Mouse (Mus musculus) forebrain, embryonic 16.5 days (tissue): Measurements from ENCODE around the gene Hsd17b11. TPM values are rescaled to one million over a fixed set of nuclear protein-coding genes. Genes with fewer than 3 reads are reported as not detected.

ENCODE experiments used
- ATAC-seq: fragments of 200-750 bp; cut with Nextera tagmentation; 2 replicates; pipeline ENCODE4 v1.8.0; 2017; ENCODE audit warnings: mild to moderate bottlenecking, moderate library complexity
- H3K27ac ChIP-seq: fragments of 300-500 bp; sonication (generic); 2 replicates; pipeline ENCODE4 v1.5.1; 2014; ENCODE audit warnings: low read length, control low read depth
- H3K27me3 ChIP-seq: fragments of 300-500 bp; sonication (generic); replicated peaks from 2 replicates; pipeline ENCODE4 v1.6.1; 2014; ENCODE audit warnings: low read length; ENCODE audit not compliant: control insufficient read depth, insufficient read depth
- H3K36me3 ChIP-seq: fragments of 300-500 bp; sonication (generic); 2 replicates; pipeline ENCODE4 v1.6.1; 2014; ENCODE audit not compliant: control insufficient read depth, insufficient read depth
- H3K4me1 ChIP-seq: fragments of 300-500 bp; sonication (generic); replicated peaks from 2 replicates; pipeline ENCODE4 v1.6.1; 2014; ENCODE audit warnings: low read length; ENCODE audit not compliant: control insufficient read depth, insufficient read depth
- H3K4me2 ChIP-seq: fragments of 300-500 bp; sonication (generic); 2 replicates; pipeline ENCODE4 v1.6.1; 2014; ENCODE audit warnings: mild to moderate bottlenecking, low read length, control low read depth
- H3K4me3 ChIP-seq: fragments of 300-500 bp; sonication (generic); replicated peaks from 2 replicates; pipeline ENCODE4 v1.5.1; 2014; ENCODE audit warnings: mild to moderate bottlenecking, low read length, control low read depth
- H3K9ac ChIP-seq: fragments of 300-500 bp; sonication (generic); replicated peaks from 2 replicates; pipeline ENCODE4 v1.6.1; 2014; ENCODE audit warnings: low read depth, low read length, control low read depth
- H3K9me3 ChIP-seq: fragments of 300-500 bp; sonication (generic); 2 replicates; pipeline ENCODE4 v1.6.1; 2016; ENCODE audit warnings: low read length; ENCODE audit not compliant: control insufficient read depth
- WGBS: fragments of 180-500 bp; shearing (Covaris S2); extraction: QIAGEN DNeasy Blood & Tissue Kit; methylation state at CpG from one replicate; pipeline ENCODE4 v1.1.7; 2014; 5-methylcytosine and 5-hydroxymethylcytosine counted together
- polyA plus RNA-seq: library from polyadenylated mRNA; unstranded; fragments of >200 nt; fragmentation: Nextera tagmentation; extraction: Ambion mirVana; gene quantifications from 2 replicates; pipeline ENCODE4 v1.2.1, GENCODE M21; 2015

The Hsd17b11 gene
- polyA plus RNA-seq, 1 experiment from 2014 or later, result 1.8 TPM

GRCm38 (mm10) chr5:104022558-104022957 lies 839 bp upstream of the Hsd17b11 start:
- Histone ChIP-seq H3K27me3 (no peaks in the 10 kb centered on the region; the same call in 1 of the 2 replicates), H3K4me2 (peak overlapping the region; percentile 82), H3K9ac (peak overlapping the region; percentile 65; the same call in 1 of the 2 replicates), H3K27ac (no peak overlapping the region), H3K4me1 (peaks cover 6% of the 10 kb centered on the region), H3K36me3 (no peaks in the 10 kb centered on the region), H3K9me3 (no peaks in the 10 kb centered on the region), H3K4me3 (peak overlapping the region; percentile 62; the same call in 1 of the 2 replicates)
- WGBS, result 30% methylated on average over 5 of the region's 5 CpGs
- no peak for ATAC-seq

- ATAC-seq, result no peak
- Histone ChIP-seq H3K4me3 (no peak overlapping the region), H3K27ac (no peak overlapping the region), H3K36me3 (no peaks in the 10 kb centered on the region), H3K9ac (no peak overlapping the region), H3K27me3 (no peaks in the 10 kb centered on the region), H3K9me3 (no peaks in the 10 kb centered on the region), H3K4me1 (no peaks in the 10 kb centered on the region), H3K4me2 (no peak overlapping the region)
These were observed 10.3 kb downstream of the Hsd17b11 start for GRCm38 (mm10) chr5:104011419-104011818.

GRCm38 (mm10) chr5:104010261-104010660 lies 11.5 kb downstream of the Hsd17b11 start:
- Histone ChIP-seq H3K4me1 (no peaks in the 10 kb centered on the region), H3K36me3 (no peaks in the 10 kb centered on the region), H3K9me3 (no peaks in the 10 kb centered on the region), H3K27me3 (no peaks in the 10 kb centered on the region), H3K4me3 (no peak overlapping the region), H3K27ac (no peak overlapping the region), H3K4me2 (no peak overlapping the region), H3K9ac (no peak overlapping the region)
- no peak for ATAC-seq
- WGBS, result 95% methylated on average over 7 of the region's 7 CpGs

GRCm38 (mm10) chr5:104009421-104009820 lies 12.3 kb downstream of the Hsd17b11 start:
- Histone ChIP-seq H3K27me3 (no peaks in the 10 kb centered on the region), H3K4me3 (no peak overlapping the region), H3K4me1 (no peaks in the 10 kb centered on the region), H3K36me3 (no peaks in the 10 kb centered on the region), H3K4me2 (no peak overlapping the region), H3K27ac (no peak overlapping the region), H3K9ac (no peak overlapping the region), H3K9me3 (no peaks in the 10 kb centered on the region)
- WGBS, result 90% methylated on average over 3 of the region's 3 CpGs
- no peak for ATAC-seq

- Histone ChIP-seq H3K4me3 (no peak overlapping the region), H3K4me2 (no peak overlapping the region), H3K4me1 (no peaks in the 10 kb centered on the region), H3K9me3 (no peaks in the 10 kb centered on the region), H3K36me3 (no peaks in the 10 kb centered on the region), H3K27me3 (no peaks in the 10 kb centered on the region), H3K27ac (no peak overlapping the region), H3K9ac (no peak overlapping the region)
- WGBS, result 74% methylated on average over 5 of the region's 5 CpGs
- no peak for ATAC-seq
These were observed 13.9 kb downstream of the Hsd17b11 start for GRCm38 (mm10) chr5:104007801-104008200.

GRCm38 (mm10) chr5:104006811-104007210 lies 14.9 kb downstream of the Hsd17b11 start:
- Histone ChIP-seq H3K4me3 (no peak overlapping the region), H3K27ac (no peak overlapping the region), H3K4me2 (no peak overlapping the region), H3K36me3 (no peaks in the 10 kb centered on the region), H3K27me3 (no peaks in the 10 kb centered on the region), H3K9ac (no peak overlapping the region), H3K4me1 (no peaks in the 10 kb centered on the region), H3K9me3 (no peaks in the 10 kb centered on the region)
- no peak for ATAC-seq
- 57% methylated on average over 3 of the region's 3 CpGs for WGBS

- H3K27me3 ChIP-seq, result no peaks in the 10 kb centered on the region
- no peak for ATAC-seq
- H3K36me3 ChIP-seq, result no peaks in the 10 kb centered on the region
- 83% methylated on average over 2 of the region's 2 CpGs for WGBS
- H3K9me3 ChIP-seq, result no peaks in the 10 kb centered on the region
- H3K4me1 ChIP-seq, result no peaks in the 10 kb centered on the region
- H3K27ac ChIP-seq, result no peak overlapping the region
- H3K9ac ChIP-seq, result no peak overlapping the region
- H3K4me2 ChIP-seq, result no peak overlapping the region
- H3K4me3 ChIP-seq, result no peak overlapping the region
These were observed 17.8 kb downstream of the Hsd17b11 start for GRCm38 (mm10) chr5:104003955-104004354.

- no peaks in the 10 kb centered on the region for H3K9me3 ChIP-seq
- H3K4me2 ChIP-seq, result peak overlapping the region; percentile 29
- H3K9ac ChIP-seq, result no peak overlapping the region
- no peaks in the 10 kb centered on the region for H3K27me3 ChIP-seq
- H3K36me3 ChIP-seq, result no peaks in the 10 kb centered on the region
- no peak overlapping the region; the same call in 1 of the 2 replicates for H3K4me3 ChIP-seq
- ATAC-seq, result no peak
- no peaks in the 10 kb centered on the region for H3K4me1 ChIP-seq
- H3K27ac ChIP-seq, result no peak overlapping the region
- 45% methylated on average over 15 of the region's 15 CpGs for WGBS
These were observed 18.3 kb downstream of the Hsd17b11 start for GRCm38 (mm10) chr5:104003256-104003931.

GRCm38 (mm10) chr5:104002549-104003255 lies 19.0 kb downstream of the Hsd17b11 start:
- no peak for ATAC-seq
- Histone ChIP-seq H3K36me3 (no peaks in the 10 kb centered on the region), H3K27ac (no peak overlapping the region), H3K9me3 (no peaks in the 10 kb centered on the region), H3K4me2 (peak overlapping the region; percentile 29), H3K4me3 (peak overlapping the region; percentile 2; the same call in 1 of the 2 replicates), H3K4me1 (no peaks in the 10 kb centered on the region), H3K27me3 (no peaks in the 10 kb centered on the region), H3K9ac (no peak overlapping the region)
- WGBS, result 13% methylated on average over 18 of the region's 18 CpGs
